In the genomic region with DNA sequence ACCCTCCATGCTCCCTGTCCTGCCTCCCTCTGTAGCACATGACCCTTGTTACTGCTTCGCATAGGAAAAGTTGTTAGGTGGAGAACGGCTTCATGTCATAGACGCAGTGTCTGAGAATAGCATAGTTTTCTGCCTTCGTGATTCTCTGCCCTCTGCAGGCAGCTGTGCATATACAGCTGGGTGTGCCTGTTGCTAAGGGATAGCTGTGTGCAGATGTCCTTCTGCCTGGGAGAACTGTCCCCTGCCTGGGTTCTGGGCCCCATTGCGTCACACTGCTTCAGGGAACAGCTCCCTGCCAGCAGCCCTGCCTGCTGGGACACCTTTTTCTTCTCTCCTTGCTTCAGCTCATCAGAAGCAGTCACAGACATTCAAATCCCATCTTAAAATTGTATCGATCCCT, we compare ENCODE assay signal across 21 mouse cellular contexts. TPM values are rescaled to one million over a fixed set of nuclear protein-coding genes. Genes with fewer than 3 reads are reported as not detected.
DNase-seq lines count a peak whose midpoint lies in the region; ATAC-seq and TF ChIP-seq lines count a peak whose summit lies in the region.
"Had no signal": no experiment of that assay in that cellular context is flagged by ENCODE, and none has a peak within 500 bp of the region (broad histone marks: within the 10 kb centered on the region; RNA-seq: fewer than 3 reads in every experiment).

No protein-coding gene starts in this region.

- TF ChIP-seq CTCF in liver, embryonic 14.5 days (IDR thresholded peaks at IDR 0.05; ENCODE audit: low read depth), result peak; percentile 27; the same call in 1 of the 2 replicates

- peaks cover 0 to 5% of the 10 kb centered on the region in 2 experiments; a peak in 1 of 4 replicates for H3K4me1 ChIP-seq in liver, embryonic 14.5 days (replicated peaks; ENCODE audit: control insufficient read depth in 2 of 2, insufficient read depth in 2 of 2, low read length in 1 of 2)
- H3K4me1 ChIP-seq in liver, embryonic 12.5 days, result peaks cover 29% of the 10 kb centered on the region
- peaks cover 2 to 14% of the 10 kb centered on the region in 2 experiments; a peak in 1 of 4 replicates for H3K4me1 ChIP-seq in ES-E14 (ENCODE audit: control insufficient read depth in 2 of 2, insufficient read depth in 2 of 2, low read length in 2 of 2, poor library complexity in 1 of 2)
- H3K4me1 ChIP-seq in midbrain, embryonic 10.5 days, result no peaks in the 10 kb centered on the region
- H3K4me1 ChIP-seq: forebrain, embryonic 13.5 days; heart, embryonic 10.5 days; midbrain, embryonic 15.5 days had no signal

- H3K4me3 ChIP-seq in liver, embryonic 14.5 days (ENCODE audit: insufficient read depth in 1 of 2, low read depth in 2 of 2, low read length in 2 of 2), result no peak overlapping the region
- H3K4me3 ChIP-seq in liver, embryonic 12.5 days, result no peak overlapping the region
- no peak overlapping the region for H3K4me3 ChIP-seq in ES-E14 (ENCODE audit: insufficient read depth in 1 of 2, low read depth in 1 of 2, low read length in 2 of 2, poor library complexity in 1 of 2, severe bottlenecking in 1 of 2)
- H3K4me3 ChIP-seq in midbrain, embryonic 10.5 days, result no peak overlapping the region
- H3K4me3 ChIP-seq: forebrain, embryonic 13.5 days; heart, embryonic 10.5 days; midbrain, embryonic 15.5 days had no signal

- no peaks in the 10 kb centered on the region for H3K27me3 ChIP-seq in liver, embryonic 14.5 days (ENCODE audit: control insufficient read depth, insufficient read depth, low read length)
- H3K27me3 ChIP-seq in liver, embryonic 12.5 days (replicated peaks), result no peaks in the 10 kb centered on the region
- H3K27me3 ChIP-seq in midbrain, embryonic 10.5 days (ENCODE audit: low read depth, poor library complexity, severe bottlenecking), result no peaks in the 10 kb centered on the region
- H3K27me3 ChIP-seq: forebrain, embryonic 13.5 days; midbrain, embryonic 15.5 days had no signal

- no peak for ATAC-seq in liver, embryonic 14.5 days (ENCODE audit: insufficient read depth)
- no peak for ATAC-seq in liver, embryonic 12.5 days
- ATAC-seq in common myeloid progenitor, adult 5-6 weeks (replicated peaks; ENCODE audit: low read depth, poor library complexity, severe bottlenecking), result peak; percentile 10; the same call in 1 of the 2 replicates
- ATAC-seq in megakaryocyte, adult 5-6 weeks (ENCODE audit: poor library complexity, severe bottlenecking), result peak; percentile 44
- no peak for ATAC-seq in activated CD4-positive, CD25-positive, alpha-beta regulatory T cell, adult 4 months
- ATAC-seq: forebrain, embryonic 13.5 days; midbrain, embryonic 15.5 days had no signal

- no peak overlapping the region for H3K9ac ChIP-seq in liver, embryonic 14.5 days (replicated peaks)
- H3K9ac ChIP-seq in liver, embryonic 12.5 days, result no peak overlapping the region
- H3K9ac ChIP-seq in ES-E14 (ENCODE audit: insufficient read depth, low read depth, low read length, poor library complexity, severe bottlenecking), result no peak overlapping the region
- H3K9ac ChIP-seq: forebrain, embryonic 13.5 days; hindbrain, embryonic 14.5 days; midbrain, embryonic 15.5 days had no signal

- TF ChIP-seq EP300 in liver, embryonic 14.5 days (IDR thresholded peaks at IDR 0.05; ENCODE audit: low read depth), result no peak

- peaks cover 41% of the 10 kb centered on the region for H3K36me3 ChIP-seq in liver, embryonic 14.5 days (replicated peaks; ENCODE audit: control insufficient read depth, insufficient read depth, low read depth)
- peaks cover 100% of the 10 kb centered on the region for H3K36me3 ChIP-seq in liver, embryonic 12.5 days
- H3K36me3 ChIP-seq in ES-E14 (ENCODE audit: control insufficient read depth, insufficient read depth, low read length, poor library complexity, severe bottlenecking), result peaks cover 44% of the 10 kb centered on the region
- H3K36me3 ChIP-seq in midbrain, embryonic 10.5 days, result peaks cover 100% of the 10 kb centered on the region

- DNase-seq in liver, embryonic 14.5 days (ENCODE audit: low read depth in 3 of 3, low spot score in 3 of 3), result no peak
- no peak for DNase-seq in ES-E14 (ENCODE audit: low read depth, low spot score)
- no peak for DNase-seq in spleen, postnatal 10 days (ENCODE audit: low spot score in 2 of 2)
- DNase-seq in midbrain, embryonic 10.5 days (ENCODE audit: low spot score), result no peak
- DNase-seq: adrenal gland, adult 8-10 months; cerebellum, adult 11-12 months; cerebellum, postnatal 36 days; gastrocnemius, postnatal 25 days; heart, postnatal 10 days; kidney, adult 18-20 months; kidney, postnatal 4 days; layer of hippocampus, postnatal 36 days; right cerebral cortex, adult 18-20 months had no signal

- no peak overlapping the region for H3K4me2 ChIP-seq in liver, embryonic 14.5 days (ENCODE audit: low read depth)
- H3K4me2 ChIP-seq in liver, embryonic 12.5 days, result no peak overlapping the region
- H3K4me2 ChIP-seq: forebrain, embryonic 13.5 days; hindbrain, embryonic 14.5 days; midbrain, embryonic 15.5 days had no signal

- in situ Hi-C loops in ES-E14 (cut with MboI; ENCODE audit: low sequenced_read_pairs in 2 of 2, unreplicated experiment in 2 of 2), result no loop called here

- no peak overlapping the region for H3K27ac ChIP-seq in liver, embryonic 14.5 days
- H3K27ac ChIP-seq in liver, embryonic 12.5 days, result no peak overlapping the region
- H3K27ac ChIP-seq in ES-E14 (ENCODE audit: insufficient read depth, low read depth, low read length, poor library complexity, severe bottlenecking), result peak overlapping the region; percentile 92
- no peak overlapping the region for H3K27ac ChIP-seq in midbrain, embryonic 10.5 days (replicated peaks)
- H3K27ac ChIP-seq: forebrain, embryonic 13.5 days; heart, embryonic 10.5 days; hindbrain, embryonic 14.5 days; midbrain, embryonic 15.5 days had no signal

- no peaks in the 10 kb centered on the region for H3K9me3 ChIP-seq in liver, embryonic 14.5 days (ENCODE audit: control insufficient read depth, low read length)
- no peaks in the 10 kb centered on the region for H3K9me3 ChIP-seq in liver, embryonic 12.5 days (replicated peaks)
- H3K9me3 ChIP-seq in ES-E14 (ENCODE audit: control insufficient read depth, insufficient read depth, low read depth, low read length), result no peaks in the 10 kb centered on the region
- no peaks in the 10 kb centered on the region for H3K9me3 ChIP-seq in midbrain, embryonic 10.5 days (replicated peaks)
- H3K9me3 ChIP-seq: forebrain, embryonic 13.5 days; heart, embryonic 10.5 days; midbrain, embryonic 15.5 days had no signal

- 71% methylated on average over 6 of the region's 6 CpGs for WGBS in liver, embryonic 14.5 days (ENCODE audit: insufficient replicate concordance)
- 76% methylated on average over 6 of the region's 6 CpGs for WGBS in liver, embryonic 12.5 days (ENCODE audit: insufficient replicate concordance)
- 92% methylated on average over 6 of the region's 6 CpGs for WGBS in midbrain, embryonic 10.5 days

TF ChIP-seq in ES-E14, 5 proteins besides CTCF, POLR2A, EP300 and RAD21:
- TF ChIP-seq ZNF384 (IDR thresholded peaks at IDR 0.05; ENCODE audit: low read depth, low read length) (no peak), HCFC1 (IDR thresholded peaks at IDR 0.05; ENCODE audit: borderline replicate concordance, insufficient read depth, low read length) (no peak), MAFK (IDR thresholded peaks at IDR 0.05; ENCODE audit: insufficient read depth, low read depth, low read length) (no peak), ZC3H11A (IDR thresholded peaks at IDR 0.05; ENCODE audit: borderline replicate concordance, low read depth, low read length) (no peak), CHD2 (IDR thresholded peaks at IDR 0.05; ENCODE audit: low read depth, low read length) (no peak)

RNA-seq across cellular contexts. Expression of a gene that starts 9.3 kb away (rescaled TPM):
- 62.5 and 109 TPM in 2 replicates for polyA plus RNA-seq in liver, embryonic 14.5 days (2012; rRNA removed)
- polyA plus RNA-seq in liver, embryonic 14.5 days (2014; fragmentation: Nextera tagmentation; extraction: Ambion mirVana), result 255 and 261 TPM in 2 replicates
- polyA plus RNA-seq in liver, embryonic 12.5 days (2016; fragmentation: Nextera tagmentation; extraction: Ambion mirVana), result 309 and 314 TPM in 2 replicates
- 97.3 and 165 TPM in 2 replicates for total RNA-seq in ES-E14 (2012; rRNA removed)
- total RNA-seq in common myeloid progenitor, adult 5-6 weeks (2017), result 128 and 182 TPM in 2 replicates
- 253 and 319 TPM in 2 replicates for total RNA-seq in megakaryocyte, adult 5-6 weeks (2015)
- total RNA-seq in megakaryocyte, adult 5-6 weeks (2017), result 198 and 242 TPM in 2 replicates
- polyA plus RNA-seq in activated CD4-positive, CD25-positive, alpha-beta regulatory T cell, adult 4 months (2017; shearing (Covaris generic)), result 100 to 1,000 TPM; 278 to 593 TPM
- 505 and 557 TPM in 2 replicates for polyA plus RNA-seq in midbrain, embryonic 10.5 days (2016; fragmentation: Nextera tagmentation; extraction: Ambion mirVana)

RNA-seq across cellular contexts. Expression of a gene that starts 25.0 kb away (rescaled TPM):
- 17.6 and 20.6 TPM in 2 replicates for polyA plus RNA-seq in liver, embryonic 14.5 days (2012; rRNA removed)
- polyA plus RNA-seq in liver, embryonic 14.5 days (2014; fragmentation: Nextera tagmentation; extraction: Ambion mirVana), result 16.1 and 16.7 TPM in 2 replicates
- 10.5 and 10.6 TPM in 2 replicates for polyA plus RNA-seq in liver, embryonic 12.5 days (2016; fragmentation: Nextera tagmentation; extraction: Ambion mirVana)
- 4.1 and 7.0 TPM in 2 replicates for total RNA-seq in ES-E14 (2012; rRNA removed)
- total RNA-seq in common myeloid progenitor, adult 5-6 weeks (2017), result 3.7 and 5.5 TPM in 2 replicates
- total RNA-seq in megakaryocyte, adult 5-6 weeks (2015), result 33.8 and 37.5 TPM in 2 replicates
- total RNA-seq in megakaryocyte, adult 5-6 weeks (2017), result 21.2 and 23.3 TPM in 2 replicates
- 10 to 100 TPM; 21.1 to 22.6 TPM for polyA plus RNA-seq in activated CD4-positive, CD25-positive, alpha-beta regulatory T cell, adult 4 months (2017; shearing (Covaris generic))
- 3.0 and 4.5 TPM in 2 replicates for polyA plus RNA-seq in midbrain, embryonic 10.5 days (2016; fragmentation: Nextera tagmentation; extraction: Ambion mirVana)

Comparison
In these comparisons a context has a peak if more than half of its experiments do, and no peak if none do; other contexts are left out.
1. ATAC-seq: peak in common myeloid progenitor, adult 5-6 weeks (single experiment) and megakaryocyte, adult 5-6 weeks (single experiment); none in liver, embryonic 14.5 days (single experiment), liver, embryonic 12.5 days (single experiment) and activated CD4-positive, CD25-positive, alpha-beta regulatory T cell, adult 4 months (single experiment).